Mouse (Mus musculus) fibroblast of lung, adult 2 months (primary cell): ENCODE measurements around the gene Smpd4.

Source experiments
- DNase-seq: peaks from one replicate; pipeline ENCODE4 v3.0.0-alpha.2; 2011; ENCODE audit warnings: low read depth

Smpd4 gene

DNA sequence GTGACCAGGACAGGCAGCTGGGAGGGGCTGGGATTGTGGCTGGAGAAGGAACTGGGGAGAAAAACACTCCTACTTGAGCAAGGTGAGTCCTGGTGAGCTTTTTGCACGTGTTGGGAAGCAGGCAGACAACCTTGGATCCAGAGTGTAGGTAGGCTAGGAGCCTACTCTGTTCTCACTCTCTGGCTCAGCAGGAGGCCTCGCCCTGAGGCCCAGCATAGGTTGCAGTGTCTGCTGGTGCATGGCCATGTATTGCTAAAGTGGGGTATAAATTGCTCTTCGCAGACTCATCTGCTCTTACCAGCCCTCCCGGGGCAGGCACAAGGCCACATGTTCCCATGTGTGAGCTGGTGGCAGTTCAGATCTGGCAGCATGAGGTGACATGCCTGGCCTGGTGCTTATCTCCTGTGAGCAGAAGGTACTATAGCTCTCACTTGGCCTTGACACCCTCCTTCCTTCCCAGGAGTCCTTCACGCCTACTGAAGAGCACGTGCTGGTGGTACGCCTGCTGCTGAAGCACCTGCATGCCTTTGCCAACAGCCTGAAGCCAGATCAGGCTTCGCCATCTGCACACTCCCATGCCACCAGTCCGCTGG, 19.0 kb downstream of the Smpd4 start:
- no peak for DNase-seq

DNA sequence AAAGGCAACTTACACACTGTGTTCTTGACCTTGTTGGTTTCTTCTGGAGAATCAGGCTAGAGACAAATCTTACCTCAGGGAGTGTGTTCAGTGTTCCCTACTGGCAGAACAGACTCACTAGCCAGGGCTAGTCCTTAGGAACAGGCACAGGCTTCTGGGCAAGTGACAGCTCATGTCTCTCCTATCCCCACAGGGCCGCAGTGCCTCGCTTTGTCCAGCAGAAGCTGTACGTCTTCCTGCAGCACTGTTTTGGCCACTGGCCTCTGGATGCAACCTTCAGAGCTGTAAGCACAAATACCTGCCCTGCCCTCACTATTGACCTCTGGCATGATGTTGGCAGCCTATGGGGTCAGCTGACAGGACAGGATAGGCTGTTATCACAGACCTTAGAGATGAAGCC, 19.9 kb downstream of the Smpd4 start:
- no peak for DNase-seq

DNA sequence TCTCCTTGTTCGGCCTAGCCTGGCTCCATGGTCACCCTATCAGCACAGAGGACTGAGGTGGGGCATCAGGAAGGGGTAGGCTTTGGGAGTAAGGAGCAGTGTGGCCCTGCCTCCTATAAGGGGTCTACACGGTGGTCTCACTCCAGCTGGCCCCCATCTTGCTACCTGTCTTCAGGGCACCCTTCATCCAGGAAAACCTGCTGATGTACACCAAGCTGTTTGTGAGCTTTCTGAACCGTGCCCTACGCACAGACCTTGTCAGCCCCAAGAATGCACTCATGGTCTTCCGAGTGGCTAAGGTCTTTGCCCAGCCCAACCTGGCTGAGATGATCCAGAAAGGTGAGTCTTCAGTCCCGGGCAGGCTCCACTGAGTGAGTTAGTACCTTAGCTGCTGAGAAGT, 20.8 kb downstream of the Smpd4 start:
- no peak for DNase-seq

DNA sequence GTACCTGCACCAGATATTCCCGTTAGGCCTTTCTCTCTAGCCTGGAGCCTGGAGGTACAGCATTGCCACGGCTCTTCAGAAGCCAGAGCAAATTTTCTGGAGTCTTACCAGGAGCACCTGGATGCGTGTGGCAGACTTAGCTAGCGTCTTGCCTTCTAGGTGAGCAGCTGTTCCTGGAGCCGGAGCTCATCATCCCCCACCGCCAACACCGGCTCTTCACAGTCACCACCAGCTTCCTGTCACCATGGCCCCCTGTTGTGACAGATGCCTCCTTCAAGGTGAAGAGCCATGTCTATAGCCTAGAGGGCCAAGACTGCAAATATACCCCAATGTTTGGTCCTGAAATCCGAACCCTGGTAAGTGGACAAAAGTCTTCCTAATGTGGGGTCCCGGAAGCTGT, 21.6 kb downstream of the Smpd4 start:
- DNase-seq: no peak

DNA sequence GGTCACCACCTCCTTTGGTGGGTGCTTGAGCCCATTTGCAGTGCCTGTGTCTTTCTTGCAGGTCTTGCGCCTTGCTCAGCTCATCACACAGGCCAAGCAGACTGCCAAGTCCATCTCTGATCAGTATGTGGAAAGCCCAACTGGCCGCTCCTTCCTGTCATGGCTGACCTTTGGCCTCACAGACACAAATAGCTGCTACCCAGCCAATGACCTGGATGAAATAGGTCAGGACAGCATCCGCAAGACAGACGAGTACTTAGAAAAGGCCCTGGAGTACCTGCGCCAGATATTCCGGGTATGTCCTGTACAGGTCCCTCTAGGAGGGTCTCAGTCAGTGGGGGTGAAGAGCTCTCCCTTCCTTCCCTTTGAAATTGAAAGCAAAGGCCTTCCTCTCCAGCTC, 22.1 kb downstream of the Smpd4 start:
- DNase-seq: no peak

DNA sequence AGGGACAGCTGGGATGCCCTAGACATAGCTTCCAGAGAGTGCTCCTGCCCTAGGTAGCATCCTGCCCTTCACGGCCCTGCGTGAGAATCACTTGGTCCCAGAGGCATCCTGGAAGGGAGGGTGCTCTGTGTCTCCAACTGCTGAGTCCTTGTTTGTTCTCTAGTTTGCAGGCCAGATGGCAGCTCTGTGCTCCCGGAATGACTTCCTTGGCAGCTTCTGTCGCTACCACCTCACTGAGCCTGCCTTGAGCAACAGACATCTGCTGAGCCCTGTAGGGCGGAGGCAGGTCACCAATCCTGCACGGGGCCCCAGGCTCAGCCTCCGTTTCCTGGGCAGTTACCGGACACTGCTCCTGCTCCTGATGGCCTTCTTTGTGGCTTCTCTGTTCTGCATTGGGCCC, 23.2 kb downstream of the Smpd4 start:
- no peak for DNase-seq

DNA sequence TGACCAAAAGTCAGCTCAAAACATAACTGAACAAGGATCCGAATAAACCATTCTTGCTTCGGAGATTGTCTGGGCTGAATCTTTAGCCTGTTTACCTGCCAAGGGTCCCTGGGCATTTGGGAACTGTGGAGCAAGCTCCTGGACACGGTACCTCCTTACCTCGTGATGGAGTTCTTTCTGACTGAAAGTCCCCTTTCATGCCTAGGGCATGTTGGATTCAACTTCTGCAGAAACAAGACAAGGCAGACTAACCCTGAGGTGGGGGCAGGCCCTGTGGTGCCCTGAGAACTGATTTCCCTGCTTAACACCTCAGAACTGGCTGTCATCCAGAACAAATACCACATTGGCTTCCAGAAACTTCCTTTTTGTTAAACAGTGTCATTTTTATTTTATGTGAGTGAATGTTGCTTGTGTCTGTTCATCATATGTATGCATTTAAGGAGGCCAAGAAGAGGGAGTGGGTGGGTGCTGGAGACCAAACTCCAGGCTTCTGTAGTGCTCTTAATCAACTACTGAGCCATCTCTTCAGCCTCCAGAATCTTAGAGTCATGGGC, 24.4 kb downstream of the Smpd4 start:
- no peak for DNase-seq

DNA sequence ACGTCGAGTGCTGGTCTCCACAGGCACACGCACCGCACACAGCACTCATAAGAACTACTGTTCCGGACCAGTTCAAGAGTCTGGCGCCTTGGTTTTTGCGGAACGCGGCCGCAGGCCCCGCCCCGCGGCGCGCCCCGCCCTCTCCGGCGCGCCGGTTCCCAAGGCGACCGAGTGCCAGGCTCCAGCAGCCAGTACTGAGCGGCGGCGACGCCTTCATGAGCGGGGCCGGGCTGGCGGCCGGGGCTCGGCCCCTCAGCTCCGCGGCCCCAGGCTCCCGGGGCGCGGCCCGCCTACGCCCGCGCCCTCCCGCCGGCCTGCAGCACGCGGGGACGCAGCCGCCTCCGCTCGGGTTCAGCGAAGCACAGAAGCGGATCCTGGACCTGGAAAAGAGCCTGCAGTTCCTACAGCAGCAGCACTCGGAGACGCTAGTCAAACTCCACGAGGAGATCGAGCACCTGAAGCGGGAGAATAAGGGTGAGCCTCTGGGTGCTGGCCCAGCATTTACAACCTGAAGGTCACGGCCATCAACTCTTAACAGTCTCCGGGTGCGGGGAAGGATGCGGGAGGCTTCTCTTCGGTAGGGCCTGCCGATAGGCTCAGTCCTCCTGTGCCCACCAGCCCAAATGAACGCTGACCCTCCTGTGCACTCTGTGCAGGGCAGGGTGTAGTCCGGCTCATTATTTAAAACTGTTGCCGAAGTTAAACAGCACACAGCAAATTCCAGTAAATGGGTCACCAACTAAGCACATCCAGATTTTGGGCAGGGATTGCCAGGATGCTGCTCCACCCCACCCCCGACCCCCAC, 27.4 kb downstream of the Smpd4 start, which contains the start of gene Ccdc74a:
TSS of gene Ccdc74a (plus strand) at position 161 of the 805 bp plus-strand sequence.
- DNase-seq: peak; percentile 77

DNA sequence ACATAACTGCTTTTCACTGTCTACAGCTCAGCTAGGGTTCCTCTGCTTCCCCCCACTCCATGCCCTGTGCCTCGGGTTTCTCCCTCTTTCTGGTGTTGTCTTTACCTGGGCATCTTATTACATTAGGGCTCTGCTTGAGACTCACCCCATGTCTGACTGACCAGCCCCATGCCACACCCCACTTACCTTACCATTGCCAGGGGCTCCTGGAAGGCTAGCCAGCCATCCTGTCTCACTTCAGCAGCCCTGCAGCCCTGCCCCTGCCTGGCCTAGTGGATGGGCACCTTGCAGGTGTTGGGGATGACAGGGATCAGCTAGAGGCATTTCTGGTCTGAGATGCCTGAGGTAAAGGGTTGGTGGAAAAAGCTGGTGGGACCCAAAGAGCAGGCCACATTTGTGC, 28.0 kb downstream of the Smpd4 start:
- DNase-seq: no peak

DNA sequence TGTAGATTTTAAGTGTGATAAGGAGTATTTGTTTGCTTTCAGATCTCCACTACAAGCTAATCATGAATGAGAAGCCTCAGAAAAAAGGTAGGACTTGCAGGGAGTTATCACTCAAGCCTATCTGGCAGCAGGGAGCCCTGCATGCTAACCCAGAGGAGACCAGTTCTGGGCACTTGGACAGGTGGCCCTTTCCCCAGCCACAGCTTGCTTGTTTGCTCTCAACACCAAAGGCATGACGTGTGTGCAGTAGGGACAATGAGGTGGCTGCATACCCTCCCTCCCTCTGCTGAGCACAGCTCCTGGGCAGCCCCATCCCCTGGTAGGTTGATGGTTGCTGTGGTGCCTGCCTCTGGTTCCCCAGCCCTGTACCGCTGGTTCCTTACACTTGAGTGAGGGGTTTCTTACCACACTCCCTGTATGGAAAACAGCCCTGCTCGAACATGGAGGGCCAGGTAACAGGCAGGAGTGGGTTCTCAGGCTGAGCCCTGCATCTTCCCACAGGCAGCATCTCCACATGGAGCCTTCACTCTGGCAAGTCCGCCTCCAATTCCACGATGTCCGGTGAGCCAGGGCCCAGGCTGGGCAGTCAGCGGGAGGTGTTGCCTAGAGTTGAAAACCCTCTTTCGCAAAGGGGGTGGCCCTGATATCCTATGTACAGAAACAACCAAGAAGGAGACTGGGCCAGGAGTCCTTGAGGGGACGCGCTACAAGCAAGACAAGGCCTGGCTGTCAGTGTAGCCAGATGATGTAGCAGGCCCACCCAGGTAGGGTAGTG, 28.6 kb downstream of the Smpd4 start:
- DNase-seq: no peak

DNA sequence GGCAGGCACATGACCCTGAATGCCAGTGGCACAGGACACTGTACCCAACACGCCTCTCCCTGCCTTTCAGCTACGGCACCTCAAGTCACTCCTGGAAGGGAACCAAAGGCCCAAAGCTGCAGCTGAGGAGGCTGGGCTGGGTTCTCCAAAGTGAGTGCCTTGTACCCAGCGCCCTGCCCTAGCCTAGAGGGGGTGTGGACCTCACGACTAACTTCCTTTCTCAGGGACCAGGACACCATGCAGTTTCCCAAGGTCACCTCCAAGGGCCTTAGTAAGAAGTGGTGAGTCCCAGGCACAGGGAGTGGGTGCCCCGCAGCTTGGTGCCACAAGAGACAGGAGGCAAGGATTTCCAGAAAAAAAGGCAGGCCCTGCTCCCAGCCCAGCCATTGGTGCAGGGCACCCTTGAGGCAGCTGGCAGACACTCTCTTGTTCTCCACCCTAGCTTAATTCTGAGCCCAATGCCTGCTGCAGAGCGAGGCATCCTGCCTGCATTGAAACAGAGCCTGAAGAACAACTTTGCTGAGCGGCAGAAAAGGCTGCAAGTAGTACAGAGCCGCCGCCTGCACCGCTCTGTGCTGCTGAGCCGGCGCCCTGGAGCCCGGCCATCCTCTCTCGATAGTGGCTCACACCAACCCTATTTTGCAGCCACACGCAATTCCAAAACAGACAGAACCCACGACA, 30.9 kb downstream of the Smpd4 start:
- DNase-seq: no peak

DNA sequence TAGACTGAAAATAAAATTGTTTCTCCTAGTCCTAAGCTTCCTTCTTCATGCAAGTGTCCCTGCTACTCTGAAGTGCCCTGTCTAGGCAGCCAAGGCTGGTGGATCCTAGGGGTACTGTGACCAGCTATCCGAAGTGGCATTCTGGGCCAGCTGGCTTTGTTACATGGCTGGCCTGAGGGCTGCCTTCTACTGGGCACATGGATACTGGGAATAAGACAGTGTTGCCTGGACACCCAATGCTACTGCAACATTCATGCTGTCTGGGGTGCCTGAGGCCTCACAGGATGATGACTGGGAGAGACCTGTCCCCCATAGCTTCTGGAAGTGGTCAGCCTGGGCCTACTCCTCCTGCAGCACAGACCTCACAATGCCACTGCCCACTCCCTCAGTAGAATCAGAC, 31.6 kb downstream of the Smpd4 start:
- DNase-seq: no peak

DNA sequence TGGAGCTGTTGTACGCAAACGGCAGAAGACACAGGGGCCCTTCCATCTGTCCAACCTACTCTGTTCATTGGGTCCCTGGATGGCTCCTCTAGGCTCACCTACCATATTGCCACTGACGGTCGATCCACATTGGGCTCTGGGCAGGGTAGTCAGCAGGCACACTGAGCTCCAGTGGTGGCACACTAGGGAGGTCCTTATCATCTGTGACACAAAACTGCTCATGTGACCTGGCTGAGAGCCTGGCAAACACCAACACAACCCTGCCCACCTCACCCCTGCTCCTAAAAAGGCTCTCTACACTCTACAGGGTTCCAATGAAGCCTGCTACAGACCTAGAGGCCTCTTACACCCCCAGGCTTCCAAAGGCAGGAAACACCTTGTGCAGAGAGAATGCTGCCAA, 33.5 kb downstream of the Smpd4 start:
- DNase-seq: no peak

DNA sequence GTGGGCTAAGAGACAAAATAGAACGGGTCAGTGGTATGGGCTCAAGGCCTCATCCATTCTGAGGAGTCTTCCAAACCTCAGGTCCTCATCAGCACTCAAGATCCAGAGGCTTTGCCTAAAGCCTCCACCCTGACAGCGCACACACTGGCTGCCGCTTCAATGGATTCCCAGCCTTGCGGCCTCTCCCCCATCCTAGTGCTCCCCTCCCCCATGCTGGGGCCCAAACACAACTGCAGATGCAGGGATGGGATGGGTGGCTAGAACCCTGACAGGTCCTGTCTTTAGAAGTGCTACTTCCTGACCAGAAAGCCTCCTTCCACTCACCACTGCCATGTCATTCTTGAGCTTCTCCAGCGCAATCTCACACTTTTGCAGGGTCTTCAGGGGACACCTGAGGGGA, 34.4 kb downstream of the Smpd4 start:
- no peak for DNase-seq

DNA sequence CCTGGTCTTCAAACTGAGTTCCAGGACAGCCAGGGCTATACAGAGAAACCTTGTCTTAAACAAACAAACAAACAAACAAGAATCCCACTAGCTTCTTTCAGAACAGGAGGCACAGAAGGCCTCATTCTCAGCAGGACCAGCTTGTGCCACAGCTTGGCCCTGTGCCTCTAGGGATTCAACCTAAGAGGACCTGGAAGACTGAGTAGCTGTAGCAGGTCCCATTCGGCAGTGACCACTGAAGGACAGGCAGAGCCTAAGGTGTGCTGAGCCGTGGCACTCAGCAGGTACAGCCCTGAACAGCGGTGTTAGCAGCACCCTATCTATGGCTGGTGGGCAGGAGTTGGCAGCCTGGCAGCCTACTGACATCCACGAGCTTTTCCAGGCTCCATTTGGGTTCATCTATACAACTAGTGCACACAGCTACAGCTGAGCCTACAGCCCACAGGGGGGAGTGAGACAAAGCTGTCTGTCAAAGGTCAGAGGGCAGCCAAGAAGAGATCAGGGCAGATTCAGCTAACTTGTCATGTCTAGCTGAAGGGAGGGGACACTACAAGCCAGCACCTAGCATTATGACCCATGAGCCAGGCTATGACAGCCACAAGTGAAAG, 35.1 kb downstream of the Smpd4 start:
- DNase-seq: no peak

DNA sequence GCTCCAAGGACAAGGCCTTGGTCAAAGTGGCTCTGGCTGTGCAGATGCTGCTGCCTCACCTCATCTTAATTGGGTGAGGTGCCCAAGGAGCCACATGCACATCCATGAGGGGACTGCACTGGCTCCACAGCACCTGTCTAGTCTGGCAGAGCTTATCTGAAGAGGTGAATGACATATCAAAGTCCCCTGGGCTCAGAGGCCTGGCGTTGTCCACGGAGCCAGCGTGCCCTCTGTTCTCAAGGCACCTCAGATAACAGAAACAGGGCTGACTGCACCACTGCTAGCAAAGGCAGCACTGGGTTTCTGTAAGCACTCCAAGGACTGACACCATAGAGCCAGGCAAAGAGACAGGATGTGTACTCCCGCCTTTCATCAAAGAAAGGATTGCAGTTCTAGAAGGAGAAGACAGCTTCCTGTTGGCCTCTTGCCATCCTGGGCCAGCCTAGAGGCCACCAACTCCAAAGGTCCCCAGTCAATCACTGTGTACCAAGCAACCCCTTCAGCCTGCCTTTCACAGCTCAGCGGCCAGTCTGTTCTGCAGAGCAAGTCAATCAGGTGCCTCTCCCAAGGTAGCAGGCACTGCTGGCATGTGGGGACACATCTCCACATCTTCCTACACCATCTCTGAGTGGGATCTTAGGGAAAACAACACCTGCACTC, 37.2 kb downstream of the Smpd4 start:
- no peak for DNase-seq

DNA sequence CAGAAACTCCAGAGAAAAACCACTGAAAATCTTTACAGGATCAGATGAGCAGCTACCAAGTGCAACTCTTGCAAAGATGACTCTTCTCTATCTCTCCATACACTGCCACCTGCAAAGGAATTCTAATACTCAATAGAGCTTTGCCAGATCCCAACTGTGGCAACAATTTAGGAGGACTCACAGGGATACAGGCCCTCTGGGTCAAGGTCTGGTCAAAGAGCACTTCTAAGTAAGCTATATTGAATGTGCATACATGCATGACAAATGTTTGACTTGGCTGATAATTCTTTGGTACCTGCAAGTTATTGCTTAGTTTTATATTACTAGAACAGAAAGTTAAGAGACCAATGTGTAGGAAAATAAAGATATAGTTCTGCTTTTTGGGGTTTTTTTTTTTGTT, 46.4 kb downstream of the Smpd4 start:
- no peak for DNase-seq

DNA sequence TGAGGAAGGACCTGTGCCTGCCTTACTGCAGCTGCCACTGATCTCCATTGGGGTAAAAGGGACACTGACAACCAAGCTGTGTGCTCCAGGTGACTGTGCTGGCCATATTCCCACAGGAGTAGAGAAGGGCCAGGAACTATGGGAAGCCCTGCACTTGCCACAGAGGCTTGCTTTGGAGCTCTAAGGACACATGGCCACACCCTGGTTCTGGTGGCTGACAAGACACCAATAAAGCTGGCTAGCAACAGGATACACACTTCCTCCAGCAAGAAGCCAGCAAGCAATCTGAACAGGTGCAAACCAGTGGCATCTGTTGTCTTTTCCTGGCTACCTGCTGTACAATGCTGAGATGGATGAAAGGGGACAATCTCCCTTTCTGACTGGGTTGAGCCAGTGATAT, 50.7 kb downstream of the Smpd4 start:
- no peak for DNase-seq
